Mouse (Mus musculus) gastrocnemius, adult 2 months (tissue): ENCODE data around the gene Cmtr1. TPM values are rescaled to one million over a fixed set of nuclear protein-coding genes. Genes with fewer than 3 reads are reported as not detected.

Source experiments
- DNase-seq: peaks from one replicate; pipeline ENCODE4 v3.0.0; 2022
- H3K27ac ChIP-seq: fragments of 200-600 bp; 2 replicates; pipeline ENCODE4 v1.8.1; 2022; ENCODE audit warnings: mild to moderate bottlenecking
- H3K4me3 ChIP-seq: fragments of 200-600 bp; 2 replicates; pipeline ENCODE4 v1.8.1; 2022; ENCODE audit warnings: mild to moderate bottlenecking, moderate library complexity
- CTCF ChIP-seq: fragments of 200-600 bp; IDR thresholded peaks from 2 replicates; pipeline ENCODE4 v1.8.1; 2022; ENCODE audit warnings: antibody characterized with exemption, mild to moderate bottlenecking, moderate library complexity
- intact Hi-C: fragments of 180-260 bp; cut with DNase I; formaldehyde crosslinking; loops from one replicate; pipeline ENCODE4 v1.15.1; 2025
- total RNA-seq, 2 experiments: library from RNA; stranded (reverse); gene quantifications; 2 replicates each; pipeline ENCODE4 v1.2.3; 2021

Cmtr1 gene
- total RNA-seq, 2 experiments from 2014 or later: 43.6 to 50.5 TPM

DNA sequence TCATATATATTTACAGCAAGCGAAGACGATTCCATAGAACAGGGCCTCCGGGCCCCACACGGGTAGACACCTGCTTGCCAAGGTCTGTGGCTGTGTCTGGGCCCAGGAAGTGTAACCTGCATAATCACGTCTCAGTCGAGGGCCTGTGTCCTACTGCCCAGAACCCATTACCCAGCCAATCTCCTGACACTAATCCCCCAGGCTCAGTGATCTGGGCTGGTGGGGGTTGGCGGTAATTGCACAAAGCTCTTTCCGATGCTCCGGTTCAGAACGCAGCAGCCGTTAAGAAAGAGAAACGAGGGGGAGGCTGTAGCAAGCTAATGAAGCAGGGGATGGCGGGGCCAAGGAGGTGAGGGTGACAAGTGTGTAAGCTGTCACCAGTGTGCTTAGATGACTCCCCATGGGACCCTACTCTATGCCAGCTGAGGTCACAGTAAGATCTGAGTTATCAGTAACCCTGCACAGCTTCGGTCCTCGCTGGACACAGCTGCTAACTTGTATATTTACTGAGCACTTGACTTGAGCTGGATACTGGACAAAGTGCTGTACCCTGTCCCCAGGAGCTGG is 76.1 kb downstream of the Cmtr1 start:
- no peak for TF ChIP-seq CTCF
- no peak for DNase-seq
- Histone ChIP-seq H3K4me3 (no peak overlapping the region), H3K27ac (no peak overlapping the region)
- intact Hi-C loops: no loop called here

- intact Hi-C loops: no loop called here
- H3K27ac ChIP-seq: no peak overlapping the region
- no peak for TF ChIP-seq CTCF
- H3K4me3 ChIP-seq: no peak overlapping the region
- DNase-seq: no peak
Observed at GRCm38 (mm10) chr17:29737849-29738804, 77.7 kb downstream of the Cmtr1 start.

GRCm38 (mm10) chr17:29747466-29747865 is 87.1 kb downstream of the Cmtr1 start:
- TF ChIP-seq CTCF: no peak
- intact Hi-C loops: no loop called here

GRCm38 (mm10) chr17:29754510-29754909 is 94.1 kb downstream of the Cmtr1 start:
- no peak overlapping the region for H3K4me3 ChIP-seq
- TF ChIP-seq CTCF: peak; percentile 3; the same call in 1 of the 2 replicates
- intact Hi-C loops: no loop called here
- no peak overlapping the region for H3K27ac ChIP-seq
- DNase-seq: no peak

More at GRCm38 (mm10) chr17:29747466-29747865, 87.1 kb downstream of the Cmtr1 start:
- Histone ChIP-seq H3K4me3 (no peak overlapping the region), H3K27ac (no peak overlapping the region)
- no peak for DNase-seq

Other genes starting within 250 kb of the Cmtr1 start
- gene Pim1, start 169.8 kb upstream of the Cmtr1 start, total RNA-seq: 10 to 100 TPM; 13.8 to 35.2 TPM
- not detected for gene Gm17657, start 111.0 kb upstream of the Cmtr1 start, total RNA-seq
- gene Tbc1d22b, start 110.8 kb upstream of the Cmtr1 start, total RNA-seq: 10 to 100 TPM; 10.4 to 11.9 TPM
- not detected for gene Tmem217, start 108.2 kb upstream of the Cmtr1 start, total RNA-seq
- gene Rnf8, start 45.8 kb upstream of the Cmtr1 start, total RNA-seq: 10 to 100 TPM; 20.1 to 22.3 TPM
- 1 to 10 TPM in 1 of 2 experiments, under 1 TPM in 1; 0.70 to 1.2 TPM for gene Gm28043, start 45.7 kb upstream of the Cmtr1 start, total RNA-seq
- 1 to 10 TPM; 6.3 to 7.8 TPM for gene Ccdc167, start 56.4 kb downstream of the Cmtr1 start, total RNA-seq